Mouse (Mus musculus): ENCODE data around the gene Cdh5. TPM values are rescaled to one million over a fixed set of nuclear protein-coding genes. Genes with fewer than 3 reads are reported as not detected.

Cdh5 gene
- polyA plus RNA-seq (2017; shearing (Covaris generic)), result not detected

DNA sequence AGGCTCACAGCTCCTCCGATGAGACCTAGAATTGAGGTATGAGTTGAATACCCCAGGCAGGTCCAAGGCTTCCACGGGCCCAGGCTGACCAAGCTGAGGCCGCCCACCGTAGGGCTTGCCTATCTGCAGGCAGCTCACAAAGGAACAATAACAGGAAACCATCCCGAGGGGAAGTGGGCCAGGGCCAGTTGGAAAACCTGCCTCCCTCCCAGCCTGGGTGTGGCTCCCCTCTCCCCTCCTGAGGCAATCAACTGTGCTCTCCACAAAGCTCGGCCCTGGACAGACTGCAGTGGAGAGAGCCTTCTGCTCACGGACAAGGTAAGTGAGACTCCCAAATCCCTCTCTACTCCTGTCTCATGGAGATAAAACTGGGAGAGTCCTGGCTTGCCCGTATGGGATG, at the start of gene Cdh5:
Cdh5 (plus strand) TSS at position 211 of the 400 bp plus-strand sequence.

DNA sequence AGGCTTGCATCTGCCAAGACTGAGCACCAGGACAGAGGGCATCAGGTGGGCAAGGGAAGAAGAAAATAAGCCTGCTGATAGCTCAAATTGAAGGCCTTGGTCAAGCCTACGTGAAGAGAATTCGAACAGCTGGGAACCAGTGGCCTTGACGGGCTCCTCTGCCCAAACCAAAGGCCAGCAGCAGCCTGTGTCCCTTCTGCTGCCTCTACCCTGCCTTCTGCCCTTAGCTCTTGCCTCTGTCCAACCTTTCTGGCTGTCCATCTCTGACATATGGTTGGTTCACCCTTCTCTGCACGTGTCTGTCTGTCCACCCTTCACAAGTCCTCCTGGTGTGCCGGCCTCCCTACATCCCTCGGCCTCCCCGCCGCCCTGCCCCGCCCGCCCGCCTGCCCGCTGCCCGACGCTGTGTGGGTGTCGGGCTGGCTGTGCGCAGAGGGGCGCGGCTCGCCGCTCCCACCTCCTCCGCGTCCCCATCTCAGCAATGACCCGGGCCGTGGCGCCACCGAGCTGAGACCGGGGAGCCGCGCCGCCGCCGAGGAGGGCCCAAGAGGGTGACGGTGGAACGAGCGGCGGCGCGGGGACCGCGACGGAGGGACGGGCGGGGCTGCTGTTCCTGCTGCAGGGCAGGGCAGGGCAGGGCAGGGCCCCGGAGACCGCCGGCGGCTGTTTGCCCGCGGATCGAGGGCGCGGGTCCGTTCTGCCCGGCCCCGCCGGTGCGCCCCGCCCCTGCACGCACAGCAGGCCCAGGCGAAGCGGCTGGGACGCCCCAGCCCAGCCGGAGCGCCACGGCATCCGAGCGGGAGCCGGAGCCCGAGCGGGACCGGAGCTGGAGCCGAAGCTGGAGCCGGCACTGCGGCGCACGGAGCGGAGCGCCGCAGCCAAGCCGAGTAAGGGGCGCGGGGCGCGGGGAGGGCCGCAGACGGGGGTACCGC, 69.0 kb downstream of the Cdh5 start, which contains the start of gene Bean1:
Bean1 (plus strand) TSS at position 325 of the 932 bp plus-strand sequence.

Other genes with a start within 250 kb of the Cdh5 start
- not detected for gene Bean1, start 68.8 kb downstream of the Cdh5 start, polyA plus RNA-seq (2017; shearing (Covaris generic))
- gene Tk2, start 146.9 kb downstream of the Cdh5 start, polyA plus RNA-seq (2017; shearing (Covaris generic)), result 66.9 TPM
- 80.1 TPM for gene Cklf, start 149.2 kb downstream of the Cdh5 start, polyA plus RNA-seq (2017; shearing (Covaris generic))
- gene Cmtm2a, start 191.6 kb downstream of the Cdh5 start, polyA plus RNA-seq (2017; shearing (Covaris generic)), result not detected
- not detected for gene Gm45711, start 208.5 kb downstream of the Cdh5 start, polyA plus RNA-seq (2017; shearing (Covaris generic))
- gene Cmtm1, start 208.5 kb downstream of the Cdh5 start, polyA plus RNA-seq (2017; shearing (Covaris generic)), result not detected
- not detected for gene Gm11020, start 219.9 kb downstream of the Cdh5 start, polyA plus RNA-seq (2017; shearing (Covaris generic))
- not detected for gene Cmtm2b, start 220.6 kb downstream of the Cdh5 start, polyA plus RNA-seq (2017; shearing (Covaris generic))
- 9.0 TPM for gene Cmtm3, start 237.8 kb downstream of the Cdh5 start, polyA plus RNA-seq (2017; shearing (Covaris generic))

Data from naive thymus-derived CD4-positive, alpha-beta T cell, adult 5 months (primary cell).